Mouse (Mus musculus) B cell, adult 67 days (primary cell): Measurements from ENCODE around the gene Smim12. TPM values are rescaled to one million over a fixed set of nuclear protein-coding genes. Genes with fewer than 3 reads are reported as not detected.

Source experiments
- total RNA-seq, 2 experiments: library from RNA; stranded (reverse); gene quantifications; 4 replicates each; pipeline ENCODE4 v1.2.4; 2023

Gene Smim12
- total RNA-seq = 10 to 100 TPM; 24.1 to 30.1 TPM

GRCm38 (mm10) chr4:127243552-127243951 is at the start of gene Smim12:
Gene Smim12 (plus strand): TSS chr4:127243784.

Other genes with a start within 250 kb of the Smim12 start
- 100 to 1,000 TPM; 839 to 936 TPM for gene Sfpq, start 222.5 kb upstream of the Smim12 start, total RNA-seq
- gene Zmym1, start 182.6 kb upstream of the Smim12 start, total RNA-seq = 10 to 100 TPM; 15.9 to 16.0 TPM
- gene Zmym6, start 166.4 kb upstream of the Smim12 start, total RNA-seq = 10 to 100 TPM; 29.9 to 32.5 TPM
- gene Tmem35b, start 120.1 kb upstream of the Smim12 start, total RNA-seq = 1 to 10 TPM; 8.4 to 9.3 TPM
- under 1 TPM; 0.56 to 0.58 TPM for gene Dlgap3, start 74.6 kb upstream of the Smim12 start, total RNA-seq
- gene Gja4, start 70.3 kb downstream of the Smim12 start, total RNA-seq = not detected
- gene Gjb3, start 87.1 kb downstream of the Smim12 start, total RNA-seq = not detected
- gene Gjb4, start 110.3 kb downstream of the Smim12 start, total RNA-seq = not detected
- gene Gjb5, start 114.4 kb downstream of the Smim12 start, total RNA-seq = not detected